Mouse (Mus musculus) urinary bladder, adult 2 months (tissue): ENCODE measurements around the gene A130010J15Rik. TPM values are rescaled to one million over a fixed set of nuclear protein-coding genes. Genes with fewer than 3 reads are reported as not detected.

Source experiments
- DNase-seq: peaks from one replicate; pipeline ENCODE4 v3.0.0; 2022; ENCODE audit warnings: low spot score
- polyA plus RNA-seq: library from polyadenylated mRNA; depleted of rRNA; stranded (reverse); fragments of >200 nt; gene quantifications from 2 replicates; pipeline ENCODE4 v1.2.3, GENCODE M21; 2012; rRNA removed

A130010J15Rik gene
- polyA plus RNA-seq, result 9.8 and 13.3 TPM in 2 replicates

GRCm38 (mm10) chr1:193167746-193168145 lies at the start of gene A130010J15Rik:
Gene A130010J15Rik (plus strand): TSS chr1:193168046.
- DNase-seq, result no peak

- no peak for DNase-seq
Observed at GRCm38 (mm10) chr1:193122793-193123192, 45.1 kb upstream of the A130010J15Rik start.

- no peak for DNase-seq
Observed at GRCm38 (mm10) chr1:193123290-193123689, 44.6 kb upstream of the A130010J15Rik start.

DNA sequence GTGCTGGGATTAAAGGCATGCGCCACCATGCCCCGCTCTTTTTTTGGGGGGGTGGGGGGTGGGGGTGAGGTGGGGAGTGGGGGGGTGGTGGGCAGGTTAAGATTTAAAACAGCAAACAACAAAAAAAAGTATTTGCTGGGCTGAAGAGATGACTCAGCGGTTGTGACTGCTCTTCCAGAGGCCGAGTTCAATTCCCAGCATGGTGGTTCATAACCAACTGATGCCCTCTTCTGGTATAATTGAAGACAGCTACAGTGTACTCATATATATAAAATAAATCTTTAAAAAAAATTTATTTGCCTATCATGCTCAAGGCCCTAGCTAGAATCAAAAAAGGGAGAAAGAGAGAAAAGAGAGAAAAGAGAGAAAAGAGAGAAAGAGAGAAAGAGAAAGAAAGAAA lies 42.0 kb upstream of the A130010J15Rik start:
- DNase-seq, result no peak

DNA sequence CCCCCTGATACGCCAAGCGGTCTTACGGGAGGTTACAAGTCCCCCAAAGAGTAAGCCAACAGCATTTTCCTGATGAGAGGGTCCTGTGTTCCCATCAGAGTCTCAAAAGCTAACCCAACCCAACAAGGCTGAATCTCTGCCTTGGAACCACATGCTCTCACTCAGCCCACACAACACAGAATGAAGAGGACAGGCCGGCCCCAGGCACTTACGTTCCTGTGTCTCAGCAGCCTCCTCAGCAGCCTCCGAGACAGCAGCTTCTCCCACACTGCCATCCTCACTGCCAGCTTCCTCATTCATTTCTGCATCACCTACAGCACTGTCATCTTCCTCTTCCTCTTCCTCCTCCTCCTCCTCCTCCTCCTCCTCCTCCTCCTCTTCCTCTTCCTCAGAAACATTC lies 39.8 kb upstream of the A130010J15Rik start:
- no peak for DNase-seq

DNA sequence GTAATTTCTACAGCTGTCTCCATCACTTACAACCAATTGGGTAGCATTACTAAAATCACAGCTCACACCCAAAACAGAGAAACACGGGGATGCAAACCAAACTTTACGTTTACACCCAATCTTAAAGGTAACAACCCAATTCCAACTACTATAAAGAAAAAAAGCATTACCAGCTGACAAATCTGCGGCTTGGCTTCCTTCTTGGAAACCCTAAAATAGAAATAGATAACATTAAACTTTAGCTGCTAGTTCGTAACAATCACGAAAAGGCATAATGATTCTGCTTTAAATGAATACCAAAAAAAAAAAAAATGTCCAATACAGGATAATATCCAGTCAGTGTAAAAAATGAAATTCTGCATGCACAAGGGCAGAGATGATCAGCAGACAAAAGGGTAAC lies 38.5 kb upstream of the A130010J15Rik start:
- no peak for DNase-seq

DNA sequence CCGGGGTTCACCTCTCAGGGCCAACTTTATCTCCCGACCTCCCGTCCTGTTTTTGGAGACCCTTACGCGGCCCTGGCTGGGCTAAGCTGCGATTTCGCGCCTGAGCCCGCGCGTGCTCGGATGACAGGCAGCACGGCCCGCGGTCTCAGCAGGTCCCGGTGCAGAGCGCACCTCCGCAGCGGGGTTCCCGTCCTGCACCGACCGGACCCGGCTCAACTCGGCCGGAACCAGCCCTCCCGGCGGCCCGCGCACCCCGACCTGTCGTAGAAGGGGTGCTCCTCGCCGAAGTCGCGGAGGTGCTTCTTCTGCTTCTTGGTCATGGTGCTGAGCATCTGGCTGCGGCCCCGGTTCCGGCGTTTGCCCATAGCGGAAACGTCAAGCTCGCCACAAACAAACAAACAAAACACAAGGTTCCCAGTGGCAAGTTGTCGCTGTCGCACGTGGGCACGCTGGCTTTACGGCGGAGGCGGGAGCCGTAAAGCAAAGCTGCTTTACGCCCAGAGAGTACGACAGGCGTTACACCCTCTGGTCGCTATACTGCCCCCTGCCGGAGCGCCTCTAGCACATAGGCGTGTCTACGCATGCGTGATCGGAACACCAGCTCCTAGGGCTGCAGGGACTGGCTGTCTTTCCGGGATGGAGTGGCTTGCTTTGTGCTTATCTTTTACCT lies 37.9 kb upstream of the A130010J15Rik start, which contains the start of gene Diexf:
Diexf (minus strand) TSS at position 487 of the 670 bp plus-strand sequence.
- peak; percentile 94 for DNase-seq

DNA sequence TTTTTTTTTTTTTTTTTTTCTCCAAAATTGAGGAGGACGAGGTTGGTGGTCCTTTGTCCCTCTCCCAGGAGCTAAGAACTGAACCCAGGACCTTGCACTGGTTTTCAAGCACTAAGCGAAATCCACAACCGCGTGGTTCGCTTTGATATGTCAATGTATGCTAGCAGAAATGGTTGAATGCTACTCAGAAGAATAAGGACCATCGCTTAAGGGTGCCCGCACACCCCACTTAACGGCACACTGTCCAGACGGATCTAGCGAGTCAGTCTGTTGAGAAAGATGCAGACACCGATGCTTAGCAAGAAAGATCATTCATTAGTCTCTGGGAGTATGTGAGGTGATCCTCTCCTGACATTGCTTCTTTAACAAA lies 37.4 kb upstream of the A130010J15Rik start:
- DNase-seq, result no peak

GRCm38 (mm10) chr1:193130839-193131238 lies 37.0 kb upstream of the A130010J15Rik start:
- no peak for DNase-seq

- no peak for DNase-seq
Observed at GRCm38 (mm10) chr1:193131311-193131948, 36.4 kb upstream of the A130010J15Rik start.

DNA sequence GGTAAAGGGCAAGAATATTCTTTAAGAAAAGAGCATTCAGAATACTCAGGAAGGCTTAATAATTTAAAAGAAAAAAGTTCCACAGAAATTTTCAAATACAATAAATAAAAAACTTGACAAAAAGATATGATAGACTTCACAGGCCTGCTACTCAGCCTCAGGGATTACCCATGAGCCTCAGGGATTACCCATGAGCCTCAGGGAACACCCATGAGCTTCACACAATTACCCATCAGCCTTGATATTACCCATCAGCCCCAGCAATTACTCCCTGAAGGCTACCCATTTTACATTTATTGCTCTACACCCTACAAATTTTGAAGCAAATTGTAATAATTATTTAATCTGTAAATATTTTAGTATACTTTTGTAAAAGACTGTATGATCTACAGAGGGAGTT lies 35.5 kb upstream of the A130010J15Rik start:
- no peak for DNase-seq

GRCm38 (mm10) chr1:193133726-193134125 lies 34.1 kb upstream of the A130010J15Rik start:
- no peak for DNase-seq

DNA sequence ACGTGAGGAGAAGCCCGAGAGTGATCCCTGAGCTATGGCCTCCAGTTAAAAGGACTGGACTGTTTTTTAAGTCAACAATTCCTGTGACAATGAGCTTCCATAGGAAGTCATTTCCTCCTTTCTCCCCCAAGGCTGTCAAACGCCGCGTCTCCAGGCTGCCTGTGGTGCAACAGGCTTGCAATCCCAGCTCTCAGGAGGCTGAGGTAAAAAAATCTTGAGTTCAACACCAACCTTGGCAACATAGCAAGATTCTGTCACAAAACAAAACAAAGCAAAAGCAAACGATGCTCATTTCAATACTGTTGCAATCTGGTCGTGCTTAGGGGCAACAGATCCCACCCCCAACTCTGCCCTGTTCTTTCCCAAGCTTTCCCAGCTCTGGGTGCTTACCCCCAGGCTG lies 29.8 kb upstream of the A130010J15Rik start:
- no peak for DNase-seq

DNA sequence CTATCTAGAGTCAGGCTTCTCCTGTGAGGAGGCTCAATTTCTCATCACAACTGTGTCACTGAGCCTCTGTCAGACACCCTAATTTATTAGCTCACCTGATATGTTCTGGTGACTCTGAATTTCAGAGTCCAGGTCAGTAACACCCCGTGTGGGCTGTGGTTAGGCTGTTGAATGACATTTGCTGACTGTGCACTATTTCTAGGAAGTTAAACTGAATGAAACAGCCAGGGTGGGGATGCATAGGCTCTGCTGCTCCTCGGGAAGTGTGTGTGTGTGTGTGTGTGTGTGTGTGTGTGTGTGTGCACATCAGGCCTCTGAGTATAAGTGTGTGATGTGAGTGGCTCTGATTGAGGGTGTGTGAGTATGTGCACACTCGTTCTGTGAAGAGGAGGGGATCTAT lies 29.2 kb upstream of the A130010J15Rik start:
- no peak for DNase-seq

DNA sequence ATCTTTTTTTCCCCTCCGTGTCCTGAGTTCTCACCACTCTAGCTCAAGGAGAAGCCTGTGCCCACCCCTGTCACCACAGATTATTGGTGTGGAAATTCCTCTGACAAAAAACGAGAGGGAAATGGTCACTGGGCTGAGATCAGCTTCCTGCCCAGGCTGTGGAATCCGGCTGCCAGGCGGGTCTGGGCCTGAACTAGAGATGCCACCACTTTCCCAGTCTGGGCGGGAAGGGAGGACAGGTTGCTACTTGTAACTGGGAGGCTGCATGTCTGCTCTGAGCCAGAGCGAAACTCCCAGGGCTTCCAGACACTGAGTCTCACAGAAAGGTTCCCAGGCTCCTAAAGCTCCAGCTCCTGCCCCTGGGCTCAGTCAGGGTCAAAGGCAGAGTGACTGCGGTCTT lies 26.7 kb upstream of the A130010J15Rik start:
- DNase-seq, result peak; percentile 43

- DNase-seq, result no peak
Observed at GRCm38 (mm10) chr1:193142517-193143062, 25.3 kb upstream of the A130010J15Rik start.

DNA sequence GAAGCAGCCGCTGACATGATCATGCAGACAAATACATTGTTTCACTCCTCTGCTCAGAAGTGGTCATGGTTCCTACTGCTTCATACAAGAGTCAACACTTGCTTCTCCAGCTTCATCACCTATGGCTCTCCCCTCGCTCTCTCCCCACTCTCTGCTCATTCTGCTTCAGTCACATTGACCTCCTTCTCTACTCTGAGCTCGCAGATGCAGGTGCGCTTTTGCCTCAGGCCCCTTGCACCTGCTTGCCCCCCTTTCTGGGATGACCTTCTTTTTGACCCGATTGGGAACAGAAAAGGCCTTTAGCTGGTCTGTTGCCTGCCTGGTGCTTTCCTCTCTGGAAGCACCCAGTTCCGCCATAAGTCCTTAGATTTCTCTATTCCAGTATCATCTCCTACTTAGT lies 23.3 kb upstream of the A130010J15Rik start:
- DNase-seq, result no peak

DNA sequence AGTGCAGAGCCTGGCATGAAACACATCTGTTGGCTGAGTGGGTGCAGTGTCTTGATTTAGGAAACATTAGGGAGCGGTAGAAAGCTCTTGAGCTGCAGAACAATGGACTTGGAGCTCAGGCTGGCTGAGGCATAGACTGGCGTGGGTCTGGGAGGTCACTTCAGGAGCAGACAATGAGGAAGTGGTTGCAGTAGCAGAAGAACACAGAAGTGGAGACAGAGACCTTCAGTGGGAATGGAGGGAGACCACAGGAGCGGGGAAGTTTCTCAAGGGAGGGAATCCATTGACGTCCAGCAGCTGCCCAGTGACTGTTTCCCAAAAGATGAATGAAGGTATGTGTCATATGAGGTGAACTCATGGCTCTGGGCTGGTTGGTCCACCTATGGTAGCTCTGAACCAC lies 22.7 kb upstream of the A130010J15Rik start:
- DNase-seq, result no peak

- DNase-seq, result no peak
Observed at GRCm38 (mm10) chr1:193146416-193146815, 21.4 kb upstream of the A130010J15Rik start.

DNA sequence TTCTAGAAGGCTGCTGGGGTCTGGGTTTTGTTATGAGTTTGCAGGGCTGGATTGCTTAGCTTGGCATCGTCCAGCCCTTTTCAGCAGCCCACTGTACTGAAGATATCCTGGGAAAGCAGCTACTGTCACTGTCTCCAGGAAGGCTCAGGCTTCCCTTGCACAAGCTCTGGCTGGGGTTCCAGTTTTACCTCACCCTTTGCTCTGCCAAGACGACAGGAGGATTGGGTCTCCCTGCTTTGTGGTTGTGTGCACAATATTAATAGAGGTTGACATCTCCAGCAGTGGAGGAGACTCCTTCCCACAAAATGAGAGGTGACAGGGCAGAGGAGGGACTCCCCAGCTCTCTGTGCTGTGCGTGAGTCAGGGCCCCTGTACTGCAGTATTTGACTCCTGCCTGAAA lies 18.6 kb upstream of the A130010J15Rik start:
- no peak for DNase-seq

DNA sequence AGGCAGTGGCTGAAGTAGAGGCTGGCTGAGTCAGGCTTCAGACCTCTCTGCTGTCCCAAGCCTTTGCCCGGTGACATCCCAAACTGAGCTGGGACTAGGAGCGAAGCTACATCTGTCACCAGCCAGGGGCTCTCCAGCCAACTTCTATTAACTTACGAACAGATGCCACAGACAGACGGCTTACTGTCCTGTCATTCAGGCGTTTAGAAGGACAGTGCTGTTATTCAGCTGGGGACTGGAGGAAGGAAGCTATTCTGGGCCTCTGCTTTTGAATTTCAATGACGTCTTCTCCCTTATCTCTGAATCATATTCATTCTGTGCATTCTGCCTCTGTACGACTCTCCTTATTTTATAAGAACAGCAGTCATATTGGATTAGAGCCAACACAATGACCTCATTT lies 16.7 kb upstream of the A130010J15Rik start:
- no peak for DNase-seq

DNA sequence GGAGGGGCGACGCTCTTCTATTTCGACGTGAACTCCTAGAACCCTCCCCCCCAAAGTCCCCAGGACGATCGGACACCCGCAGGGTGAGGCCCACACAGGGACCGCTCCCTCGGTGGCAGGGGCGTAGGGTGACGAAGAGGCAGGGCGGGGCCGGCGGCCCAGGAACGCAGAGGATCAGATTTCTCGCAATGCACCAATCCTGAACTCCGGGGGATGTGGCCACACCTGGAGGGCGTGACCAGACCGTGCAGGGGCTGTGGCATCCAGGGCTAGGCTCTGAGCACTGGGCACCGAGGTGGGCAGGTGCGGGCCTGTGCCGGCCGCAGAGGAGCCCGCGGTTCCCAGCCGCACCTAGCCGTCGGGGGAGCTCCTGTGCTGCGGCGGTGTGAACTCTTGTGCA lies 15.0 kb upstream of the A130010J15Rik start, which contains the start of gene Irf6:
Irf6 (plus strand) TSS at position 240 of the 400 bp plus-strand sequence.
- peak; percentile 76 for DNase-seq

DNA sequence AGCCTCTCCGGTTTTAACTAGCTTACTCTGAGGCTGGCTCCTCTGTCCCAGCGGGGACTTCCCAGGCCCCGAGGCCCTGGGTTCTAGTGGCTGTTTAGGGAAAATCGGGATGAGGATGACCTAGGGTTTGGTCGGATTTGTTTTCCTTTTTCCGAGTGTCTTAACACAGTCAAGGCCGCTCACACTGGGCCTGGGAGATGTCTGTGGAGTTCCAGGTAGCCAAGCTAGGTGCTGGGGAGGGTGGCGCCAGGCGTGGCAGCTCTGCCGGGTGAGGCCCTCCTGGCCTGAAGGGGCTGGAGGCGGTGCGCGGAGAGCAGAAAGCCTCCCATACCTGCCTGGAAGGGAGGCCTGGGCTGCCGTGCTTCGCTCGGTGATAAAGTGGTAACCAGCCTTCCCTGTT lies 14.3 kb upstream of the A130010J15Rik start:
- peak; percentile 48 for DNase-seq
